Mouse (Mus musculus) liver, adult (tissue): ENCODE measurements around the gene Mau2.

Experiments used
- GATA4 ChIP-seq: IDR thresholded peaks from 2 replicates; pipeline ENCODE4 v1.6.1; 2014; ENCODE audit warnings: mild to moderate bottlenecking, low read length; ENCODE audit not compliant: insufficient replicate concordance

Mau2 gene

DNA sequence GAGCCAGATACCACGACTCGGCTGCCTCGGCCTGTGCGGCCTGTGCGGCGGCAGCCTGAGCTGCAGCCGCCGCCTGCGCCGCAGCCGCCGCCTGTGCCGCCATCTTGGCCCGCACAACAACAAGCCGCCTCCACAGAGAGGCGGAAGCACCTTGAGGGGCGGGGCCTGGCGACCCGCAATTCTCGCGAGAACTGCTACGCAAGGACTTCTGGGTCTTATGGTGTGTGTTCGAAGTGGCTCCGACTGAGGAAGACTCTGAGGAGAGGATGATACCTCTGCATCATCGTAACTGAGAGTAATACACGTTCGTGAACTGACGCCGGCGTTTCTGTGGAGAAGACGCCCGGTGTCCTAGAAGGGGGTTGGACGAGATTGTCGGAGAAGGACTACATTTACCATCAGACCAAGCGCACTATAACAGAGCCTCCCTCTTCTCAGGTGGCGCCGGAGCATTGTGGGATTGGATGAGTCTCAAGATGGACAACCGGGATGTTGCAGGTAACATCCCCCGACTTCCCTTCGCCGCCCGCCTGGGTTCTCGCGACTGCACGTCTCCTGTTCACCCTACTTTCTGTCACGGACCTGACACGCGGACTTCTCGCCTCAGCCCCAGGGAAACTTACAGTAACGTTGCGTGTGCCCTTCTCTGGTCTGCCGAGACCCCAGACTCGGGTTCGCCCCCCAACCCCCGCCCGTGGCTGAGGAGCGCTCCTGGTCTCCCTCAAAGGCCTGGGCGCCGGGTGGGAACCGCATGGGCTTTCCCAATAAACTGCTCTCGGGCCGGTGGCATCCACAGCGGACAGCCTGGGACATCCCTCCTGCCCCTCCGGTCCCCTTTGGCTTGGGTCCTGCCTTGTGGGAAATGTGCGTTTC is at the start of gene Mau2, which contains the start of gene Sugp1:
Gene Mau2 (minus strand): TSS at position 152 of the 873 bp plus-strand sequence.
Gene Sugp1 (plus strand): TSS at position 231 of the 873 bp plus-strand sequence.
- TF ChIP-seq GATA4 = no peak

- no peak for TF ChIP-seq GATA4
These were observed 46.9 kb upstream of the Mau2 start for GRCm38 (mm10) chr8:70089296-70089960.

GRCm38 (mm10) chr8:70087836-70088650 is 45.5 kb upstream of the Mau2 start:
- no peak for TF ChIP-seq GATA4

GRCm38 (mm10) chr8:70087237-70087636 is 44.7 kb upstream of the Mau2 start:
- no peak for TF ChIP-seq GATA4

- no peak for TF ChIP-seq GATA4
These were observed 43.6 kb upstream of the Mau2 start for GRCm38 (mm10) chr8:70086151-70086550.

DNA sequence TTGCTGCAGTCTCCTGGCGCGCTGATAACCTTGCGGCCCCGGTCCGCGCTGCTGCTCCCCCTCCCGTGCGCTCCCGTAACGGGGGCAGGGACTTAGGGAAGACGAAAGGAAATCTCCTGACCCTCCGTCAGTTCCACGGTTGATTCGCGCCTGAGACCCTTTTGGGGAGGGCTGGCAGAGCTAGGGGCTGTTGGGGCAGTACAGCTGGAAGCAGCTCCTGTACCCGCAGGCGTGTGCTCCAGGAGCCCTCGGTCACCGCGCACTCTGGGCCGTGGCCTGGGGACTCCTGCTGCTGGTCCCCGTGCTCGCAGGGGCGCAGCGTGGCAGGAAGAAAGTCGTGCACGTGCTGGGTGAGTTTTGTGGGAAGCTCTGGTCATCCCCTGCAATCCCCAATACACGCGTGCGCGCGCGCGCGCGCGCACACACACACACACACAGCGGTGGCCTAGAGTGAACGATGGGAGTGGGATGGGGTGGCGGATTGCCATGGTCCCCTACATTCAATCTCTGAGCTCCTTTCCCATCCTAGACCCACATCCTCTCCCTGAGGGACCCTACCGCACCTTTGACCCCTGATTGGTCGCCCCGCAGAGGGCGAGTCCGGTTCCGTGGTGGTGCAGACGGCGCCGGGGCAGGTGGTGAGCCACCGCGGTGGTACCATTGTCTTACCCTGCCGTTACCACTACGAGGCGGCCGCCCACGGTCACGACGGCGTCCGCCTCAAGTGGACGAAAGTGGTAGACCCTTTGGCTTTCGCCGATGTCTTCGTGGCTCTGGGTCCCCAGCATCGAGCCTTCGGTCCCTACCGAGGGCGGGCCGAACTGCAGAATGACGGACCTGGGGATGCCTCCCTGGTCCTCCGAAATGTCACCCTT is 41.9 kb upstream of the Mau2 start:
- TF ChIP-seq GATA4 = no peak

GRCm38 (mm10) chr8:70083285-70083684 is 40.8 kb upstream of the Mau2 start, which contains the start of gene Hapln4:
TSS of gene Hapln4 (plus strand) at chr8:70083457.
- TF ChIP-seq GATA4 = no peak

- TF ChIP-seq GATA4 = no peak
These were observed 39.4 kb upstream of the Mau2 start for GRCm38 (mm10) chr8:70081976-70082375.

DNA sequence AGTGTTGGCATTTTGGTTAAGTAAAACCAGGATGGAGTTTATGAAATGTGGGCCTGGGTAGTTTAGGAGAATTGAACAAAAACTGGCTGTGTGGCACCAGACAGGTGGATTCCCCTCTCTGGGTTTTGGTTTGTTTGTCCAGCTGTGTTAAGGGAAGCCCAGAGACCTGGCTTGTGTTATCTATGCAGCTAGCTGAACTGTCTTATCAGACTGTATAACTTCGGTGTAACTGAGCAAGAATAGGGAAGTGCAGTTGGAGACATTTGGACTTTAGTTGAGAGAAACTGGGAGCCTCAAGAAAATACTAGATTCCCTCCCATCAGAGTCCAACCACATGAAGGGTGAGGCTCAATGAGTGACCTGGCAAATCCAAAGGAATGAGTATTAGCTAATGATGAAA is 31.1 kb upstream of the Mau2 start:
- no peak for TF ChIP-seq GATA4

DNA sequence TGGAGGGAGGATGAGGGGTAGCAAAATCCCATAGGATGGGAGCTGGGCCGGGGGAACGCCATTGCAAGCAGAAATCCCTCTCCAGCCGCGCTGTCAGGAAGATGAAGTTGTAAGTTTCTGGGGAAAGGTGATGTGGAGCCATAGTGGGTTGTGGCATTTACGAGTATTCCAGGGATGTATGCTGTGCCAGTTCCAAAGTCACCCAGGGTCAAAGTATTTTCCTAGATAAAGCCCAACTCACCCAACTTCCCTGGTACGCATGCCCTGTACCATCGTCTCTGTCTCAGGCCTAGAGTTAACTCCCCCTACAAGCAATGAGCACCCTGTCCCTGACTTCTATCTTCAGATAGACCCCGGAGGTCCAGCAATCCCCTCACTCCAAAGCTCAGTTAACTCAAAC is 30.6 kb upstream of the Mau2 start:
- no peak for TF ChIP-seq GATA4

DNA sequence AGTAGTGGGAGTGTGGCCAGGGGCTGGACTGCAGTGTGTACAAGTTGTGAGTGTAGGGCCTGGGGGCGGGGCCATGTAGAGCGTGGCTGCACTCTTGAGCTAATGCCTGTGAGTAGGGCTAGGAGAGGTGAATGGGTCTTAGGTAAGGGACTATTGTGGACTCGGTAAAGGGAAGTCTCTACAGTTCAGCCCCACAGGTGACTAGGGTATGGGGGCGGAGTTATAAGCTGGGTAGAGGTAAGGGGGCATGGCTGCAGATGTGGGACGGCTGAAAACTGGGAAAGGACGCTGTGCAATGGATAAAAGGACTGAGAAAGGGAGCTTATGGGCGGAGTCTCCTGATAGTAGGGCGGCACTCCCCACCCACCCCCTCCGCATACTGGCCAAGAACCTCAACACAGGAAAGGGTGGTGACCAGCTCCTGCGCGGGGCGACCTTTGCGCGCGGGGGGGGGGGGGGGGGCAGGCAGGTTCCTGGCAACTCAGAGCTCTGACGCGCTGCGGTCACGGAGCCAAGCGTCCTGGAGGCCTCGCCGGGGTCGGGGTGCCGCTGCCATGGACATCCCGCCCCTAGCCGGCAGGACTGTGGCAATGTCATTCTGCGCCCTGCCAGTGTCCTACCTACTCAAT is 30.0 kb upstream of the Mau2 start, which contains the start of gene Tm6sf2:
Gene Tm6sf2 (plus strand): TSS at position 484 of the 629 bp plus-strand sequence.
- TF ChIP-seq GATA4 = peak; percentile 38; the same call in 1 of the 2 replicates

DNA sequence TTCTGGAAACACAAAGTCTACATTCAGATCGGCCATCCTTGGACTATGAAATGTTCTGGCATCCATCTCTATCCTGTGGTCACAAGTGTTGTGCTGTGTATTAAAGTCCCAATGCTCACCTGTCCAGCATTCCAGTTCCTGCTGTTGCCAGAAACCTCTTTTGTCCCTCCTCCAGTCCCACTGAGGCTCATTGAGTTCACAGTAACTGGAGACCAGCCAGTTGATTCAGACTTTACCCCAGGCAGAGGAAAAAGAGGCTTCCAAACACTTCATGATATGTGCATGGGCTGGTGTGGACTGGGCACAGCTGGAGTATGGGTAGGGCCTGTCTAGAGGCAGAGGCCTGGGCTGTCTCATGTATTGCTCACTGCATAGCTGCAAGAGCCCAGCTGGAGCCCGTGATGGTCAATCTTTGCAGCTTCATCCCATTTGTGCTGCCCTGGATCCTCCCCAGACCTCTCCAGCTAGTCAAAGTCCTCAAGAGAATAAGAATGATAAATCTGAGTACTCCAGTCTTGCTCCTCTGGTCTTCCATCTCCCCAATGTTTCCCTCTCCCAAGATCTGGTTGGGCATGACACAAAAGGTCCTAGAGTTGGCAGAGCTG is 29.4 kb upstream of the Mau2 start:
- no peak for TF ChIP-seq GATA4

GRCm38 (mm10) chr8:70057721-70058120 is 15.2 kb upstream of the Mau2 start:
- no peak for TF ChIP-seq GATA4
